Mouse (Mus musculus) midbrain, embryonic 15.5 days (tissue): ENCODE data around the gene Igsf11. TPM values are rescaled to one million over a fixed set of nuclear protein-coding genes. Genes with fewer than 3 reads are reported as not detected.

Experiments used
- ATAC-seq: fragments of 200-750 bp; cut with Nextera tagmentation; replicated peaks from 2 replicates; pipeline ENCODE4 v1.8.0; 2017; ENCODE audit warnings: moderate TSS enrichment
- H3K27ac ChIP-seq: fragments of 300-500 bp; sonication (generic); 2 replicates; pipeline ENCODE4 v1.5.1; 2015; ENCODE audit warnings: mild to moderate bottlenecking, inconsistent platforms
- H3K27me3 ChIP-seq: fragments of 300-500 bp; sonication (generic); replicated peaks from 2 replicates; pipeline ENCODE4 v1.6.1; 2015; ENCODE audit warnings: inconsistent platforms
- H3K36me3 ChIP-seq: fragments of 300-500 bp; sonication (generic); replicated peaks from 2 replicates; pipeline ENCODE4 v1.6.1; 2015; ENCODE audit warnings: inconsistent platforms
- H3K4me1 ChIP-seq: fragments of 300-500 bp; sonication (generic); 2 replicates; pipeline ENCODE4 v1.6.1; 2015; ENCODE audit warnings: inconsistent platforms
- H3K4me2 ChIP-seq: fragments of 300-500 bp; sonication (generic); 2 replicates; pipeline ENCODE4 v1.6.1; 2015; ENCODE audit warnings: inconsistent platforms, mild to moderate bottlenecking, moderate library complexity
- H3K4me3 ChIP-seq: fragments of 300-500 bp; sonication (generic); 2 replicates; pipeline ENCODE4 v1.5.1; 2015; ENCODE audit warnings: mild to moderate bottlenecking, inconsistent platforms
- H3K9ac ChIP-seq: fragments of 300-500 bp; sonication (generic); 2 replicates; pipeline ENCODE4 v1.6.1; 2015; ENCODE audit warnings: mild to moderate bottlenecking, inconsistent platforms
- H3K9me3 ChIP-seq: fragments of 300-500 bp; sonication (generic); 2 replicates; pipeline ENCODE4 v1.6.1; 2016; ENCODE audit warnings: inconsistent platforms
- WGBS: fragments of 180-500 bp; shearing (Covaris S2); methylation state at CpG from one replicate; pipeline ENCODE4 v1.1.7; 2015; ENCODE audit warnings: mixed read lengths; 5-methylcytosine and 5-hydroxymethylcytosine counted together
- polyA plus RNA-seq: library from polyadenylated mRNA; unstranded; fragments of >200 nt; fragmentation: Nextera tagmentation; extraction: Ambion mirVana; gene quantifications from 2 replicates; pipeline ENCODE4 v1.2.1, GENCODE M21; 2015

Gene Igsf11
- polyA plus RNA-seq, 1 experiment from 2014 or later = 1.8 TPM

GRCm38 (mm10) chr16:39062596-39062995, 170.1 kb downstream of the Igsf11 start:
- Histone ChIP-seq H3K4me1 (0 out of 2 replicates have a peak, but pooled peaks cover 5% of the 10 kb centered on the region), H3K36me3 (no peaks in the 10 kb centered on the region), H3K4me2 (no peak overlapping the region), H3K27ac (no peak overlapping the region), H3K9me3 (no peaks in the 10 kb centered on the region), H3K27me3 (no peaks in the 10 kb centered on the region), H3K4me3 (no peak overlapping the region), H3K9ac (no peak overlapping the region)
- no peak for ATAC-seq
- WGBS = 33% methylated on average over 5 of the region's 5 CpGs

DNA sequence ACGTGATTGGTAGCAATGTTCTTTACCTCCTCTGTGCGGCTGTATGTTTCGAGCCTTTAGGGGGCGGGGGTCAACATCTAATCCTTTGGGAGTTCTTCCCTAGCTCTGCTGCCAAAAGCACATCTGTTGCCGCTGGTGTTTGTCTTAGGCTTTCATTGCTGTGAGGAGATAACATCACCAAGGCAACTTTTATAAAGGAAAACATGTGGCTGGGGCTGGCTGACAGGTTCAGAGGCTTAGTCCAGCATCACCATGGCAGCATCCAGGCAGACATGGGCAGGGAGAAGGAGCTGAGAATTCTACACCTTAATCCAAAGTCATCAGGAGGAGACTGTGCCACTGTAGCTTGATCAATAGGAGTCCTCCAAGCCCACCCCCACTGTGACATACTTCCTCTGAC, 173.1 kb downstream of the Igsf11 start:
- 32% methylated on average over 5 of the region's 5 CpGs for WGBS
- Histone ChIP-seq H3K4me3 (no peak overlapping the region), H3K36me3 (no peaks in the 10 kb centered on the region), H3K27me3 (no peaks in the 10 kb centered on the region), H3K4me1 (0 out of 2 replicates have a peak, but pooled peaks cover 5% of the 10 kb centered on the region), H3K4me2 (no peak overlapping the region), H3K9me3 (no peaks in the 10 kb centered on the region), H3K9ac (no peak overlapping the region), H3K27ac (no peak overlapping the region)
- ATAC-seq = no peak

DNA sequence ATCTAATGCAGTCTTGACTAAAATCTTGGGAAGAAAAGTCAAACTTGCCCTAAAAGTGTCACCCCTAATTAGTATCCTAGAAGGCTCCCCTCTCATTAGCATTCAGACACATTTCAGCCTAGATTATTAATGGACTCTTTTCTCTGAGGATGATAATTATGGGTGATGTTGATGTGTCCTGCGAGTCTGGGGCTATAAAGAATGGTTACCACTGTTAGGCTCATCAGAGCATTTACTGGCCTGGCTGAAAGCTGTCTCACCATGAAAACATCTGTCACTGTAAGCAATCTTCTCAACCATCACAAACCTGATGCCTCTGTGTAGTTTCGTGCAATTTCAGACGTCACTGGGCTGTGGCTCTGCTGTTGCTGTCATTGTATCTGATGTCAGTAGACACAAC, 179.0 kb downstream of the Igsf11 start:
- no peak overlapping the region for H3K4me3 ChIP-seq
- no peak for ATAC-seq
- no peak overlapping the region for H3K27ac ChIP-seq

More for the DNA sequence above, 179.0 kb downstream of the Igsf11 start:
- Histone ChIP-seq H3K27me3 (no peaks in the 10 kb centered on the region), H3K4me2 (no peak overlapping the region), H3K4me1 (no peaks in the 10 kb centered on the region), H3K36me3 (no peaks in the 10 kb centered on the region), H3K9ac (no peak overlapping the region), H3K9me3 (no peaks in the 10 kb centered on the region)
- 67% methylated on average over 3 of the region's 3 CpGs for WGBS

Other genes starting within 250 kb of the Igsf11 start
- gene Arhgap31, start 179.4 kb upstream of the Igsf11 start, polyA plus RNA-seq = 5.8 and 6.1 TPM in 2 replicates
- gene B4galt4, start 150.4 kb upstream of the Igsf11 start, polyA plus RNA-seq = 30.0 and 33.4 TPM in 2 replicates
- 0.57 TPM in 1 of 2 replicates, not detected in the other for gene Upk1b, start 92.3 kb upstream of the Igsf11 start, polyA plus RNA-seq
- gene 4930435E12Rik, start 63.9 kb upstream of the Igsf11 start, polyA plus RNA-seq = not detected in 2 replicates